Mouse (Mus musculus): ENCODE data around the gene Shisa3. TPM values are rescaled to one million over a fixed set of nuclear protein-coding genes. Genes with fewer than 3 reads are reported as not detected.
A peak's percentile ranks its signal among the peaks of the same experiment; 100 is the strongest.

Shisa3 gene
- polyA plus RNA-seq, 1 experiment: 0.53 TPM

- Histone ChIP-seq H3K27me3 (ENCODE audit: control insufficient read depth, insufficient read depth, low read length) (no peaks in the 10 kb centered on the region), H3K4me3 (ENCODE audit: control insufficient read depth, insufficient read depth, low read length) (no peak overlapping the region), H3K36me3 (ENCODE audit: control insufficient read depth, insufficient read depth, low read length) (no peaks in the 10 kb centered on the region), H3K4me1 (replicated peaks; ENCODE audit: control insufficient read depth, insufficient read depth, low read length) (no peaks in the 10 kb centered on the region), H3K27ac (ENCODE audit: control insufficient read depth, insufficient read depth, low read length) (no peak overlapping the region)
- TF ChIP-seq CTCF (IDR thresholded peaks at IDR 0.05; ENCODE audit: borderline replicate concordance, control insufficient read depth, extremely low read depth, insufficient read depth, low read length, poor library complexity) (no peak), POLR2A (IDR thresholded peaks at IDR 0.05; ENCODE audit: control insufficient read depth, extremely low read depth, insufficient read depth, low read length, poor library complexity) (no peak)
- 40% methylated on average over 6 of the region's 6 CpGs for WGBS
- peak; percentile 14 for DNase-seq
Observed at GRCm38 (mm10) chr5:67579725-67580633, 27.7 kb upstream of the Shisa3 start.

- Histone ChIP-seq H3K4me3 (ENCODE audit: control insufficient read depth, insufficient read depth, low read length) (no peak overlapping the region), H3K36me3 (ENCODE audit: control insufficient read depth, insufficient read depth, low read length) (no peaks in the 10 kb centered on the region), H3K27ac (ENCODE audit: control insufficient read depth, insufficient read depth, low read length) (no peak overlapping the region), H3K4me1 (replicated peaks; ENCODE audit: control insufficient read depth, insufficient read depth, low read length) (no peaks in the 10 kb centered on the region), H3K27me3 (ENCODE audit: control insufficient read depth, insufficient read depth, low read length) (no peaks in the 10 kb centered on the region)
- TF ChIP-seq POLR2A (IDR thresholded peaks at IDR 0.05; ENCODE audit: control insufficient read depth, extremely low read depth, insufficient read depth, low read length, poor library complexity): no peak
- TF ChIP-seq CTCF (IDR thresholded peaks at IDR 0.05; ENCODE audit: borderline replicate concordance, control insufficient read depth, extremely low read depth, insufficient read depth, low read length, poor library complexity): no peak
- DNase-seq: no peak
- 78% methylated on average over 1 of the region's 1 CpGs for WGBS
Observed at GRCm38 (mm10) chr5:67595070-67595469, 12.6 kb upstream of the Shisa3 start.

GRCm38 (mm10) chr5:67595629-67596028 lies 12.1 kb upstream of the Shisa3 start:
- 90% methylated on average over 7 of the region's 7 CpGs for WGBS
- Histone ChIP-seq H3K27me3 (ENCODE audit: control insufficient read depth, insufficient read depth, low read length) (no peaks in the 10 kb centered on the region), H3K36me3 (ENCODE audit: control insufficient read depth, insufficient read depth, low read length) (no peaks in the 10 kb centered on the region), H3K4me3 (ENCODE audit: control insufficient read depth, insufficient read depth, low read length) (no peak overlapping the region), H3K4me1 (replicated peaks; ENCODE audit: control insufficient read depth, insufficient read depth, low read length) (no peaks in the 10 kb centered on the region), H3K27ac (ENCODE audit: control insufficient read depth, insufficient read depth, low read length) (no peak overlapping the region)
- no peak for TF ChIP-seq POLR2A (IDR thresholded peaks at IDR 0.05; ENCODE audit: control insufficient read depth, extremely low read depth, insufficient read depth, low read length, poor library complexity)
- TF ChIP-seq CTCF (IDR thresholded peaks at IDR 0.05; ENCODE audit: borderline replicate concordance, control insufficient read depth, extremely low read depth, insufficient read depth, low read length, poor library complexity): no peak
- no peak for DNase-seq

- Histone ChIP-seq H3K27me3 (ENCODE audit: control insufficient read depth, insufficient read depth, low read length) (no peaks in the 10 kb centered on the region), H3K36me3 (ENCODE audit: control insufficient read depth, insufficient read depth, low read length) (no peaks in the 10 kb centered on the region), H3K27ac (ENCODE audit: control insufficient read depth, insufficient read depth, low read length) (no peak overlapping the region), H3K4me1 (replicated peaks; ENCODE audit: control insufficient read depth, insufficient read depth, low read length) (no peaks in the 10 kb centered on the region), H3K4me3 (ENCODE audit: control insufficient read depth, insufficient read depth, low read length) (no peak overlapping the region)
- no peak for DNase-seq
- TF ChIP-seq CTCF (IDR thresholded peaks at IDR 0.05; ENCODE audit: borderline replicate concordance, control insufficient read depth, extremely low read depth, insufficient read depth, low read length, poor library complexity): no peak
- TF ChIP-seq POLR2A (IDR thresholded peaks at IDR 0.05; ENCODE audit: control insufficient read depth, extremely low read depth, insufficient read depth, low read length, poor library complexity): no peak
- 36% methylated on average over 9 of the region's 9 CpGs for WGBS
Observed at GRCm38 (mm10) chr5:67599935-67600334, 7.7 kb upstream of the Shisa3 start.

- no peak for TF ChIP-seq CTCF (IDR thresholded peaks at IDR 0.05; ENCODE audit: borderline replicate concordance, control insufficient read depth, extremely low read depth, insufficient read depth, low read length, poor library complexity)
- TF ChIP-seq POLR2A (IDR thresholded peaks at IDR 0.05; ENCODE audit: control insufficient read depth, extremely low read depth, insufficient read depth, low read length, poor library complexity): no peak
- H3K27me3 ChIP-seq (ENCODE audit: control insufficient read depth, insufficient read depth, low read length): peaks cover 29% of the 10 kb centered on the region
- H3K4me3 ChIP-seq (ENCODE audit: control insufficient read depth, insufficient read depth, low read length): no peak overlapping the region
- no peak for DNase-seq
- no peaks in the 10 kb centered on the region for H3K36me3 ChIP-seq (ENCODE audit: control insufficient read depth, insufficient read depth, low read length)
- WGBS: 57% methylated on average over 5 of the region's 5 CpGs
- peaks cover 11% of the 10 kb centered on the region; the same call in 1 of the 2 replicates for H3K4me1 ChIP-seq (replicated peaks; ENCODE audit: control insufficient read depth, insufficient read depth, low read length)
- no peak overlapping the region for H3K27ac ChIP-seq (ENCODE audit: control insufficient read depth, insufficient read depth, low read length)
Observed at GRCm38 (mm10) chr5:67605951-67606350, 1.7 kb upstream of the Shisa3 start.

- Histone ChIP-seq H3K4me3 (ENCODE audit: control insufficient read depth, insufficient read depth, low read length) (no peak overlapping the region), H3K27me3 (ENCODE audit: control insufficient read depth, insufficient read depth, low read length) (peaks cover 29% of the 10 kb centered on the region), H3K27ac (ENCODE audit: control insufficient read depth, insufficient read depth, low read length) (no peak overlapping the region), H3K4me1 (replicated peaks; ENCODE audit: control insufficient read depth, insufficient read depth, low read length) (peaks cover 11% of the 10 kb centered on the region; the same call in 1 of the 2 replicates), H3K36me3 (ENCODE audit: control insufficient read depth, insufficient read depth, low read length) (no peaks in the 10 kb centered on the region)
- no peak for TF ChIP-seq POLR2A (IDR thresholded peaks at IDR 0.05; ENCODE audit: control insufficient read depth, extremely low read depth, insufficient read depth, low read length, poor library complexity)
- no peak for TF ChIP-seq CTCF (IDR thresholded peaks at IDR 0.05; ENCODE audit: borderline replicate concordance, control insufficient read depth, extremely low read depth, insufficient read depth, low read length, poor library complexity)
- no peak for DNase-seq
- 2% methylated on average over 66 of the region's 66 CpGs for WGBS
Observed at GRCm38 (mm10) chr5:67606916-67607803, 522 bp upstream of the Shisa3 start.

Data from thymus, adult 2 months (tissue).